Mouse (Mus musculus): ENCODE measurements around the gene Fam13a.

Gene Fam13a

GRCm38 (mm10) chr6:59024164-59024724 is at the start of gene Fam13a:
Gene Fam13a, minus strand, starts transcription at chr6:59024549.
- DNase-seq: peak; percentile 87

- no peak for DNase-seq
Observed at GRCm38 (mm10) chr6:59072096-59073060, 48.0 kb upstream of the Fam13a start.

- DNase-seq: peak; percentile 8
Observed at GRCm38 (mm10) chr6:59071691-59072090, 47.3 kb upstream of the Fam13a start.

GRCm38 (mm10) chr6:59068187-59068586 is 43.8 kb upstream of the Fam13a start:
- DNase-seq: no peak

GRCm38 (mm10) chr6:59064440-59064839 is 40.1 kb upstream of the Fam13a start:
- DNase-seq: no peak

GRCm38 (mm10) chr6:59053232-59053631 is 28.9 kb upstream of the Fam13a start:
- peak; percentile 73 for DNase-seq

- no peak for DNase-seq
Observed at GRCm38 (mm10) chr6:59039719-59040118, 15.4 kb upstream of the Fam13a start.

GRCm38 (mm10) chr6:59032748-59033147 is 8.4 kb upstream of the Fam13a start:
- no peak for DNase-seq

- DNase-seq: no peak
Observed at GRCm38 (mm10) chr6:59031539-59031938, 7.2 kb upstream of the Fam13a start.

GRCm38 (mm10) chr6:59030667-59031066 is 6.3 kb upstream of the Fam13a start:
- no peak for DNase-seq

- DNase-seq: no peak
Observed at GRCm38 (mm10) chr6:59030037-59030436, 5.7 kb upstream of the Fam13a start.

GRCm38 (mm10) chr6:59028871-59029270 is 4.5 kb upstream of the Fam13a start:
- DNase-seq: no peak

- no peak for DNase-seq
Observed at GRCm38 (mm10) chr6:59024806-59025205, 457 bp upstream of the Fam13a start.

- DNase-seq: no peak
Observed at GRCm38 (mm10) chr6:59023455-59024163, 740 bp downstream of the Fam13a start.

- DNase-seq: no peak
Observed at GRCm38 (mm10) chr6:59022621-59023020, 1.7 kb downstream of the Fam13a start.

- DNase-seq: peak; percentile 58
Observed at GRCm38 (mm10) chr6:59020346-59020745, 4.0 kb downstream of the Fam13a start.

- DNase-seq: no peak
Observed at GRCm38 (mm10) chr6:59019847-59020246, 4.5 kb downstream of the Fam13a start.

- DNase-seq: no peak
Observed at GRCm38 (mm10) chr6:59016336-59016832, 8.0 kb downstream of the Fam13a start.

GRCm38 (mm10) chr6:59014760-59015159 is 9.6 kb downstream of the Fam13a start:
- no peak for DNase-seq

GRCm38 (mm10) chr6:59014088-59014759 is 10.1 kb downstream of the Fam13a start:
- DNase-seq: no peak

- DNase-seq: no peak
Observed at GRCm38 (mm10) chr6:59010792-59011191, 13.6 kb downstream of the Fam13a start.

- DNase-seq: no peak
Observed at GRCm38 (mm10) chr6:59004630-59005029, 19.7 kb downstream of the Fam13a start.

- DNase-seq: peak; percentile 28
Observed at GRCm38 (mm10) chr6:58999044-58999453, 25.3 kb downstream of the Fam13a start.

Data from kidney, postnatal 10 days (tissue).